Mouse (Mus musculus): ENCODE data around the gene Brinp1.

- TF ChIP-seq ZNF384 (IDR thresholded peaks at IDR 0.05; ENCODE audit: low read depth, low read length) (no peak), ZC3H11A (IDR thresholded peaks at IDR 0.05; ENCODE audit: borderline replicate concordance, low read depth, low read length) (no peak), CHD2 (IDR thresholded peaks at IDR 0.05; ENCODE audit: low read depth, low read length) (no peak), MAFK (IDR thresholded peaks at IDR 0.05; ENCODE audit: insufficient read depth, low read depth, low read length) (no peak), HCFC1 (IDR thresholded peaks at IDR 0.05; ENCODE audit: borderline replicate concordance, insufficient read depth, low read length) (no peak)
Measured at GRCm38 (mm10) chr4:68942938-68943337, 11.3 kb downstream of the Brinp1 start.
